Mouse (Mus musculus) midbrain, embryonic 11.5 days (tissue): ENCODE measurements around the gene Pla2g3. TPM values are rescaled to one million over a fixed set of nuclear protein-coding genes. Genes with fewer than 3 reads are reported as not detected.
A peak's percentile ranks its signal among the peaks of the same experiment; 100 is the strongest.

Experiments
- ATAC-seq: fragments of 200-750 bp; cut with Nextera tagmentation; 2 replicates; pipeline ENCODE4 v1.8.0; 2017; ENCODE audit warnings: moderate TSS enrichment, moderate library complexity; ENCODE audit not compliant: low FRiP score
- DNase-seq: peaks from one replicate; pipeline ENCODE4 v3.0.0; 2015; ENCODE audit warnings: low spot score; ENCODE audit errors: missing footprints
- H3K27ac ChIP-seq: fragments of 300-500 bp; sonication (generic); 2 replicates; pipeline ENCODE4 v1.5.1; 2014; ENCODE audit warnings: low read depth, low read length
- H3K27me3 ChIP-seq: fragments of 300-500 bp; sonication (generic); 2 replicates; pipeline ENCODE4 v1.6.1; 2014; ENCODE audit warnings: mild to moderate bottlenecking, low read length, moderate library complexity, mixed read lengths; ENCODE audit not compliant: control insufficient read depth, insufficient read depth
- H3K36me3 ChIP-seq: fragments of 300-500 bp; sonication (generic); 2 replicates; pipeline ENCODE4 v1.6.1; 2014; ENCODE audit warnings: mild to moderate bottlenecking, low read length, moderate library complexity, mixed read lengths; ENCODE audit not compliant: control insufficient read depth, insufficient read depth
- H3K4me1 ChIP-seq: fragments of 300-500 bp; sonication (generic); 2 replicates; pipeline ENCODE4 v1.6.1; 2014; ENCODE audit warnings: low read length; ENCODE audit not compliant: control insufficient read depth, insufficient read depth
- H3K4me2 ChIP-seq: fragments of 300-500 bp; sonication (generic); 2 replicates; pipeline ENCODE4 v1.6.1; 2014; ENCODE audit warnings: mild to moderate bottlenecking, moderate library complexity
- H3K4me3 ChIP-seq: fragments of 300-500 bp; sonication (generic); 2 replicates; pipeline ENCODE4 v1.5.1; 2014; ENCODE audit warnings: low read depth, low read length
- H3K9ac ChIP-seq: fragments of 300-500 bp; sonication (generic); 2 replicates; pipeline ENCODE4 v1.6.1; 2014; ENCODE audit warnings: low read length
- H3K9me3 ChIP-seq: fragments of 300-500 bp; sonication (generic); 2 replicates; pipeline ENCODE4 v1.6.1; 2016; ENCODE audit warnings: low read length; ENCODE audit not compliant: control insufficient read depth
- WGBS: fragments of 180-500 bp; shearing (Covaris S2); extraction: QIAGEN DNeasy Blood & Tissue Kit; methylation state at CpG from one replicate; pipeline ENCODE4 v1.1.7; 2014; 5-methylcytosine and 5-hydroxymethylcytosine counted together
- polyA plus RNA-seq: library from polyadenylated mRNA; unstranded; fragments of >200 nt; fragmentation: Nextera tagmentation; extraction: Ambion mirVana; gene quantifications from 2 replicates; pipeline ENCODE4 v1.2.1, GENCODE M21; 2014

Pla2g3 gene
- polyA plus RNA-seq, 1 experiment from 2014 or later, result 0.38 TPM

- no peak for DNase-seq
- Histone ChIP-seq H3K4me3 (no peak overlapping the region), H3K9ac (no peak overlapping the region), H3K27me3 (no peaks in the 10 kb centered on the region), H3K4me2 (no peak overlapping the region), H3K36me3 (no peaks in the 10 kb centered on the region), H3K9me3 (peaks cover 3% of the 10 kb centered on the region; the same call in 1 of the 2 replicates), H3K27ac (no peak overlapping the region), H3K4me1 (no peaks in the 10 kb centered on the region)
- WGBS, result 93% methylated on average over 5 of the region's 5 CpGs
- ATAC-seq, result no peak
Measured at GRCm38 (mm10) chr11:3544409-3544808, 56.3 kb downstream of the Pla2g3 start.

GRCm38 (mm10) chr11:3545531-3546241 lies 57.6 kb downstream of the Pla2g3 start:
- no peak overlapping the region for H3K9ac ChIP-seq
- H3K4me3 ChIP-seq, result no peak overlapping the region
- ATAC-seq (no peak), DNase-seq (no peak)
- H3K4me1 ChIP-seq, result no peaks in the 10 kb centered on the region
- H3K4me2 ChIP-seq, result no peak overlapping the region
- H3K27me3 ChIP-seq, result no peaks in the 10 kb centered on the region
- H3K27ac ChIP-seq, result no peak overlapping the region
- 18% methylated on average over 9 of the region's 9 CpGs for WGBS
- peaks cover 3% of the 10 kb centered on the region; the same call in 1 of the 2 replicates for H3K9me3 ChIP-seq
- no peaks in the 10 kb centered on the region for H3K36me3 ChIP-seq

GRCm38 (mm10) chr11:3546242-3546562 lies 58.1 kb downstream of the Pla2g3 start:
- DNase-seq, result peak; percentile 78
- no peaks in the 10 kb centered on the region for H3K4me1 ChIP-seq
- no peak for ATAC-seq
- no peaks in the 10 kb centered on the region for H3K36me3 ChIP-seq
- peaks cover 3% of the 10 kb centered on the region; the same call in 1 of the 2 replicates for H3K9me3 ChIP-seq
- H3K4me2 ChIP-seq, result no peak overlapping the region
- no peak overlapping the region for H3K9ac ChIP-seq
- H3K4me3 ChIP-seq, result no peak overlapping the region
- no peaks in the 10 kb centered on the region for H3K27me3 ChIP-seq
- 29% methylated on average over 1 of the region's 1 CpGs for WGBS
- H3K27ac ChIP-seq, result no peak overlapping the region

GRCm38 (mm10) chr11:3547047-3547446 lies 59.0 kb downstream of the Pla2g3 start:
- Histone ChIP-seq H3K36me3 (no peaks in the 10 kb centered on the region), H3K4me2 (no peak overlapping the region), H3K9ac (no peak overlapping the region), H3K4me1 (no peaks in the 10 kb centered on the region), H3K4me3 (no peak overlapping the region), H3K27ac (no peak overlapping the region), H3K27me3 (no peaks in the 10 kb centered on the region), H3K9me3 (peaks cover 3% of the 10 kb centered on the region; the same call in 1 of the 2 replicates)
- DNase-seq (peak; percentile 26), ATAC-seq (no peak)
- 70% methylated on average over 2 of the region's 2 CpGs for WGBS

- peak; percentile 71; the same call in 1 of the 2 replicates for ATAC-seq
- Histone ChIP-seq H3K4me1 (no peaks in the 10 kb centered on the region), H3K9ac (no peak overlapping the region), H3K36me3 (no peaks in the 10 kb centered on the region), H3K27ac (no peak overlapping the region), H3K27me3 (no peaks in the 10 kb centered on the region), H3K4me2 (no peak overlapping the region), H3K9me3 (peaks cover 3% of the 10 kb centered on the region; the same call in 1 of the 2 replicates), H3K4me3 (no peak overlapping the region)
- no peak for DNase-seq
- WGBS, result 40% methylated on average over 6 of the region's 6 CpGs
Measured at GRCm38 (mm10) chr11:3547969-3548368, 59.9 kb downstream of the Pla2g3 start.

- H3K9ac ChIP-seq, result no peak overlapping the region
- DNase-seq, result no peak
Measured at GRCm38 (mm10) chr11:3548564-3549295, 60.6 kb downstream of the Pla2g3 start.

More at GRCm38 (mm10) chr11:3548564-3549295, 60.6 kb downstream of the Pla2g3 start:
- H3K27ac ChIP-seq, result no peak overlapping the region
- no peaks in the 10 kb centered on the region for H3K4me1 ChIP-seq
- ATAC-seq, result no peak
- no peak overlapping the region for H3K4me3 ChIP-seq
- H3K9me3 ChIP-seq, result peaks cover 3% of the 10 kb centered on the region; the same call in 1 of the 2 replicates
- no peak overlapping the region for H3K4me2 ChIP-seq
- no peaks in the 10 kb centered on the region for H3K36me3 ChIP-seq
- no peaks in the 10 kb centered on the region for H3K27me3 ChIP-seq
- 63% methylated on average over 3 of the region's 3 CpGs for WGBS

Other genes starting within 250 kb of the Pla2g3 start
- 327 and 332 TPM in 2 replicates for gene Drg1, start 221.9 kb upstream of the Pla2g3 start, polyA plus RNA-seq
- gene Patz1, start 199.4 kb upstream of the Pla2g3 start, polyA plus RNA-seq, result 107 and 116 TPM in 2 replicates
- gene Pik3ip1, start 157.9 kb upstream of the Pla2g3 start, polyA plus RNA-seq, result 10.5 and 12.1 TPM in 2 replicates
- 62.6 and 63.4 TPM in 2 replicates for gene Limk2, start 79.1 kb upstream of the Pla2g3 start, polyA plus RNA-seq
- 51.9 and 54.3 TPM in 2 replicates for gene Rnf185, start 35.9 kb upstream of the Pla2g3 start, polyA plus RNA-seq
- 0.07 and 0.16 TPM in 2 replicates for gene Inpp5j, start 16.5 kb downstream of the Pla2g3 start, polyA plus RNA-seq
- gene Selenom, start 26.4 kb downstream of the Pla2g3 start, polyA plus RNA-seq, result 55.9 and 58.9 TPM in 2 replicates
- gene Smtn, start 52.3 kb downstream of the Pla2g3 start, polyA plus RNA-seq, result 26.6 and 27.1 TPM in 2 replicates
- 27.3 and 28.1 TPM in 2 replicates for gene Morc2a, start 160.9 kb downstream of the Pla2g3 start, polyA plus RNA-seq